Mouse (Mus musculus) intestine, embryonic 14.5 days (tissue): ENCODE data around the gene Ppp1r17. TPM values are rescaled to one million over a fixed set of nuclear protein-coding genes. Genes with fewer than 3 reads are reported as not detected.

ENCODE experiments used
- ATAC-seq: fragments of 200-750 bp; cut with Nextera tagmentation; replicated peaks from 2 replicates; pipeline ENCODE4 v1.8.0; 2017; ENCODE audit warnings: low read depth, moderate number of reproducible peaks, moderate TSS enrichment, moderate library complexity; ENCODE audit not compliant: low FRiP score, low TSS enrichment
- DNase-seq: peaks from one replicate; pipeline ENCODE4 v3.0.0-alpha.2; 2018; ENCODE audit warnings: low spot score
- H3K27ac ChIP-seq: fragments of 300-500 bp; sonication (generic); 2 replicates; pipeline ENCODE4 v1.5.1; 2014; ENCODE audit warnings: low read depth, mild to moderate bottlenecking, control low read depth
- H3K27me3 ChIP-seq: fragments of 300-500 bp; sonication (generic); replicated peaks from 2 replicates; pipeline ENCODE4 v1.6.1; 2014; ENCODE audit warnings: low read length, control low read depth; ENCODE audit not compliant: control insufficient read depth, insufficient read depth
- H3K36me3 ChIP-seq: fragments of 300-500 bp; sonication (generic); 2 replicates; pipeline ENCODE4 v1.6.1; 2014; ENCODE audit warnings: low read length, control low read depth; ENCODE audit not compliant: control insufficient read depth, insufficient read depth
- H3K4me1 ChIP-seq: fragments of 300-500 bp; sonication (generic); replicated peaks from 2 replicates; pipeline ENCODE4 v1.6.1; 2014; ENCODE audit warnings: low read length, control low read depth, mixed read lengths; ENCODE audit not compliant: control insufficient read depth, insufficient read depth
- H3K4me2 ChIP-seq: fragments of 300-500 bp; sonication (generic); 2 replicates; pipeline ENCODE4 v1.6.1; 2014; ENCODE audit warnings: low read length
- H3K4me3 ChIP-seq: fragments of 300-500 bp; sonication (generic); 2 replicates; pipeline ENCODE4 v1.5.1; 2014; ENCODE audit warnings: low read depth, low read length, control low read depth, mixed read lengths
- H3K9ac ChIP-seq: fragments of 300-500 bp; sonication (generic); 2 replicates; pipeline ENCODE4 v1.6.1; 2014; ENCODE audit warnings: mild to moderate bottlenecking, low read length
- H3K9me3 ChIP-seq: fragments of 300-500 bp; sonication (generic); 2 replicates; pipeline ENCODE4 v1.6.1; 2016; ENCODE audit warnings: low read length, control low read depth; ENCODE audit not compliant: control insufficient read depth
- WGBS: fragments of 180-500 bp; shearing (Covaris S2); extraction: QIAGEN DNeasy Blood & Tissue Kit; methylation state at CpG from one replicate; pipeline ENCODE4 v1.1.7; 2014; 5-methylcytosine and 5-hydroxymethylcytosine counted together
- polyA plus RNA-seq: library from polyadenylated mRNA; unstranded; fragments of >200 nt; fragmentation: Nextera tagmentation; extraction: Ambion mirVana; gene quantifications from 2 replicates; pipeline ENCODE4 v1.2.1, GENCODE M21; 2014

The Ppp1r17 gene
- polyA plus RNA-seq, 1 experiment from 2014 or later, result 0.26 TPM

DNA sequence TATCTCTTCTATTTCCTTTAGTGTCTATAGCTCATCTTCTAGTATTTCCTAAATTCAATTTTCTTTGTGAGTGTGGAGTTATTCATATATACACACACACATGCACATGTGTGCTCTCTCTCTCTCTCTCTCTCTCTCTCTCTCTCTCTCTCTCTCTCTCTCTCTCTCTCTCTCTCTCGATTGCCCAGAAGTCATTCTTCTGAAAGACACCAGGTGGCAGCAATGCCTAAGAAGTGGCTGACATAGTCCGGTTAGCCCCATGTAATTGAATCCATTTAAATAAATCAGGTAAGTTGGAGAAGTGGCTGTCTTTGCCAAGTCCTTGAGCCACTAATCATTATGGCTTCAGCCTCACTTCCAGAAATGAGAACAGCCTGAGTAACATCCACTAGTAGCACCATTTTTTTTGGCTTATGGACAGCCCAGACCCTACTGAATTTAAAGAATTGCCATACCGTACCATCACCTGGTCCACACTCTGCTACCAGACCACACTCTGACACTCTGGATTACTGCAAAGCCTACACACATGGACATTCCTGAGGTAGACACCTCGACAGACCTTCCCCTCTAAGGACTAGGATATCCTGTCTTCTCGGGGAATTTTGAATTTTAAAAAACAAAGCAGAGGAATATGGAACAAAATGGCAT, 49.5 kb downstream of the Ppp1r17 start:
- H3K9me3 ChIP-seq, result no peaks in the 10 kb centered on the region
- no peak overlapping the region for H3K4me3 ChIP-seq
- peak; percentile 54 for DNase-seq
- no peak overlapping the region for H3K27ac ChIP-seq
- H3K27me3 ChIP-seq, result no peaks in the 10 kb centered on the region
- H3K4me1 ChIP-seq, result no peaks in the 10 kb centered on the region
- WGBS, result 32% methylated on average over 5 of the region's 5 CpGs
- no peak overlapping the region for H3K9ac ChIP-seq
- ATAC-seq, result peak; percentile 77
- H3K36me3 ChIP-seq, result no peaks in the 10 kb centered on the region
- H3K4me2 ChIP-seq, result no peak overlapping the region

DNA sequence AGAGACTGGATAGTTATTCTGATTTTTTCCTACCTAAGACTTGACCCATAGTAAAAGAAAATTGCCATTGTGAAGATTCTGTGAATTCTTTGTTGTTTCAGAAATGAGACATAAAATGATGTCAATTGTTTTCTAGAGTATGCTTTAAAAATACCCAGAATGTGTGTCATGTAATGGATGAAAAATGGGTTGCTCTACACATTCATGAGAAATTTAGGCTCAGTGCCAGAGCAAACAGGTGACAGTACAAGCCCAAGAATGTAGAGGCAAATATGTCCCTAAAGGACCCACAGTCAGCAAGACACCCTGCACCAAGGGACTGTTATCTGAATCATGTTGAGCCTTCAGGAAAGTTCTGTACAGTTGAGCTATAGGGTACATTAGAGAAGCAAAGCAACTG, 51.2 kb downstream of the Ppp1r17 start:
- no peaks in the 10 kb centered on the region for H3K36me3 ChIP-seq
- H3K9me3 ChIP-seq, result no peaks in the 10 kb centered on the region
- H3K4me3 ChIP-seq, result no peak overlapping the region
- no peak overlapping the region for H3K4me2 ChIP-seq
- no peak for DNase-seq
- H3K27ac ChIP-seq, result no peak overlapping the region
- no peak for ATAC-seq
- H3K4me1 ChIP-seq, result no peaks in the 10 kb centered on the region
- H3K9ac ChIP-seq, result no peak overlapping the region
- H3K27me3 ChIP-seq, result no peaks in the 10 kb centered on the region

DNA sequence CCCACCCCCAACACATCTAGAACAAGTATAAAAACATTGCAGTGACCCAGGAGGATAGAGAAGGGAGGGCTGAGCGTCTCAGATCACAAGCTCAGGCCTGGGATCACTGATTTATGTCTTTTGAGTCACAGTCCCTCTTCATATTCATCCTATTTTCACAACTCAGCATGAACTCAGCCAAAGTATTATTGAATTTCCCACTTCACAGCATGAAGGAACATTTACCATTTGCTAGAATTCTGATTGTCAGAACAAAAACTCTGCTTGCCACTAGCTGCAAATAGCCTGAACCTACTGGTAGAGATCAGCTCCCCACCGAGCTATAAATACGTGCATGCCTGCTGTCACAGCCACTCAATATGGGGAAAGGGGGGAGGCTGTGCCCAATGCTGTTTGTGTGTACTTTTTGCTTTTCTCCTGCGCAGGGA, 59.1 kb downstream of the Ppp1r17 start:
- 65% methylated on average over 4 of the region's 4 CpGs for WGBS
- Histone ChIP-seq H3K9ac (no peak overlapping the region), H3K27ac (no peak overlapping the region), H3K4me3 (no peak overlapping the region), H3K9me3 (no peaks in the 10 kb centered on the region), H3K4me1 (no peaks in the 10 kb centered on the region), H3K4me2 (no peak overlapping the region), H3K36me3 (no peaks in the 10 kb centered on the region), H3K27me3 (no peaks in the 10 kb centered on the region)
- DNase-seq, result no peak
- no peak for ATAC-seq

Other genes with a start within 250 kb of the Ppp1r17 start
- gene Itprid1, start 180.6 kb upstream of the Ppp1r17 start, polyA plus RNA-seq, result not detected in 2 replicates